Mouse (Mus musculus) urinary bladder, postnatal 36 days (tissue): Measurements from ENCODE around the gene Eef1a2.
"Not testable (repeated sequence)": the region's sequence is repeated elsewhere in the genome, so short reads cannot be mapped to it uniquely, and the experiment has no call there.

Experiments
- DNase-seq, 2 experiments: peaks; one replicate each; pipeline ENCODE4 v3.0.0; 2022; ENCODE audit warnings: low spot score in 2 of 2, mixed read lengths in 1 of 2

Gene Eef1a2

DNA sequence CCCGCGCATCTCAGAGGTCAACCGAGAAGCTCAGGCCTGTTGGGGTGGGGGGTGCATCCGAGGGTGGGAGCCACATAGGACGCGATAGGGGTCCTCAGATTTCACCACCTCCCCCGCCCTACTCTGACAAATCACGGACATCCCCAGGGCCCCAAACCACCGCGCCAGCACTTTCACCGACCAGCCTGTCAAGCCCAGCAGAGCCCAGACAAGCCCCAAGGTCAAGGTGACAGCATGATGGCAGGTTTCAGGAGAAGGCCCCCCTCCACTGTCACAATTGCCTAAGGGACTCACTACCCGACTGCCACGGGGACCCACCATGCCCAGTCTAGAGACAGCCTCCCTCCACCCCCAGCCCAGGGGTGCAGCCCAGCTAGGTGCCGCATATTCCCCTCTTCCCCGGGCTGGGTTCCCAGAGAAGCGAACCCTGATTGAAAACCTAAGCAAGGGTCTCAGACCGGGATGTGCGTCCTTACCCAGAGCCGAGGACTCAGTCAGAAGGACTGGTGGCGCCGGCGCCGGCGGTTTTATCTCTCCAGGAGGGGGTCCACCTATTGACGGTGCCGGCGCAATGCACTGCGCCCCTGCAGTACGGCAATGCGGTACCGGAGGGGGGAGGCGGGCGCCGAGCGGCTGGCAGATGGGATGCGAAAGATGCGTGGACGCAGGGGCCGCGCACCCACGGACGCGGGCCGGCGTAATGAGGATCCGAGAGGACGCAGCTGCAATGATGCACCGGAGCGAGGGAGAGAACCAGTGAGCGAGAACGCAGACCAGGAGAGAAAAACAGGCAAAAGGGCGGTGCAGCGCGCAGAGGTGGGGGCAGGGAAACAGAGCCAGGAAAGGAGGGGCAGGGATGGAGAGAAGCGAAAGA lies at the start of gene Eef1a2:
TSS of gene Eef1a2 (minus strand) at position 767 of the 874 bp plus-strand sequence.
- no peak for DNase-seq

DNA sequence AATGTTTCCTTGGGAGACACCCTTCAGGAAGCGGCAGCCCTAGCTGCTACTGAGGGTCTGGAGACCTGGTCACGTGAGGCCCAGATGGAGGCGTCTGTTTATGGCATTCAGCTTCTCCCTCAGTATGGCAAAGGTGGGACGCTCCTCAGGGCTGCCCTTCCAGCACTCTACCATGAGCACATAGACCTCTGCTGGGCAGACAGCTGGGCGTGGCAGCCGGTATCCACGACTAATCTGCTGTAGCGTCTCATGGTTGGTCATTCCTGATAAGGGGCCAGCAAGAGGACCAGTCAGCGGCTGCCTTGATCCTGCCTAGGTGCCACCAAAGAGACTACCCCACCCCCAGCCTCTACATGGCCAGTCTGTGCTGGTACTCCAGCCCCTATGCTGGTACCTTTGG lies 49.3 kb upstream of the Eef1a2 start:
- DNase-seq = no peak

DNA sequence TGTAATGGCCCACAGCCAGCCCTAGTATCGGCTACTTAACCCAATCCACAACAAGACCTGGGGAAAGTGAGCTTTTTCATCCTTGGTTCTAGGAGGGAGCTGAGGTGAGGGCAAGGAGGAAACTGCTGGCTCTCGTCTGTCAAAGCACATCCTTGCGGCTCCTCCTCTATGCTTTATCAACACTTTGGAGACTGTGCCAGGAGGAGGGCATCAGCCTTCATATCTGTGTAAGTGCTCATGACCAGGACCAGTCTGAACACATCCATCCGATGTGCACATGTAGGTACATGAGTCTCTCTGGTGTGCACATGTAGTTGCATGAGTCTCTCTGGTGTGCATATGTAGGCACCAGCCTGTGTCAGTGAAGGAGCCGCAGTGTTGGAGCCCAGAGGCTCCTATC lies 48.9 kb upstream of the Eef1a2 start:
- no peak for DNase-seq

DNA sequence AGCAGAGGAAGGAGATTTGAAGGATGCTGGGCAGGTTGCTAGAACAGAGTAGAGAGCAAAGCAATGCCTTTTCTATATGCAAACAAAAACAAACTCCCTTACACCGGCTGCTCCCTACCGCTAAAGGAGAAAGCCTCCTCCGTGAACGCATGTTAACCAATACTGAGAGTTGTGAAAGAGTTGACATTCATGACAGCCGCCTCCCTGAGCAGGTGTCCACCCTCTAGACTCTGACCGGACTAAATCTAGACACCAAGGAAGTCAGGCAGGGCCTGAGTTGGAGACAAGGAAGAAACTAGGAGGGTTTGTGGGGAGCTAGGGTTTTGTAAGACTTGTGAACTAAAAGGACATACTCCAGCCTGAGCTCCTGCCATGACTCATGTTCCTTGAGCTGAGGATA lies 46.1 kb upstream of the Eef1a2 start:
- DNase-seq = no peak

DNA sequence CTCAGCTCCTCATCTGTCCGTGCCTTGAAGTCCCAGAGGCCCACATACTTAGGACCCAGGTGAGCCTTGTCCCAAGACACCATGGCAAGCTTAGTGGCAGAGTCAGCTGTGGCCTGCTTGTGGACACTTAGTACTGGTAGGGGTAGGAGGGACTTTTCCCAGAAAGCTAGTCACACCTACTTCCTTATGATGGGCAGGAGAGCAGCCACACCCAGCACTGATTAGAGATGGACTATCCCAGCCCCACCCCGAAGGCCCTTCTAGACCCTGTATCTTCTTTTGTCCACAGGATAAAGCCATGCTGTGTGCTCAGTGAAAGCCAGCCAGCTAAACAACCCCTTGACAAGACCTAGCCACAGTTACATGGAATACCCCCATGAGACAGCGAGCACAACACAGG lies 45.6 kb upstream of the Eef1a2 start, which contains the start of gene Ptk6:
TSS of gene Ptk6 (minus strand) at position 368 of the 400 bp plus-strand sequence.
- DNase-seq = no peak

DNA sequence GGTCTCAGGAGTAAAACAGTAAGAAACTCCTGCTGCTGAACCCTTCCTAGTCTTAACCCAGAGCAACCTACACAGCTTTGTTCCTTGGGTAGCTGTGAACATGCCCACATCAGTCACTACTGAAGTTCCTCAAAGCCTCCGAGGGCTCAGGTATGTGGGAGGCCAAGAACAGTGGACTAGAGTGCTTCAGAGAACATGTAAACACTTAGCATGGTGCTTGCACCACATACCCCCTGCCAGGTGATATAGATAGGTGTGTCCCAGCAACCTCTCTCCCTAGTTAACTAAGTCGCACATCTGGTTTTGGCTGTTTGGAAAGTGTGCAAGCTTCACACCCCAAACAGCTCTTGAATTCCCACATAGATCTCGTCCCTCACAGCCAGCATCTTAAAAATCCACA lies 44.8 kb upstream of the Eef1a2 start:
- DNase-seq = no peak

DNA sequence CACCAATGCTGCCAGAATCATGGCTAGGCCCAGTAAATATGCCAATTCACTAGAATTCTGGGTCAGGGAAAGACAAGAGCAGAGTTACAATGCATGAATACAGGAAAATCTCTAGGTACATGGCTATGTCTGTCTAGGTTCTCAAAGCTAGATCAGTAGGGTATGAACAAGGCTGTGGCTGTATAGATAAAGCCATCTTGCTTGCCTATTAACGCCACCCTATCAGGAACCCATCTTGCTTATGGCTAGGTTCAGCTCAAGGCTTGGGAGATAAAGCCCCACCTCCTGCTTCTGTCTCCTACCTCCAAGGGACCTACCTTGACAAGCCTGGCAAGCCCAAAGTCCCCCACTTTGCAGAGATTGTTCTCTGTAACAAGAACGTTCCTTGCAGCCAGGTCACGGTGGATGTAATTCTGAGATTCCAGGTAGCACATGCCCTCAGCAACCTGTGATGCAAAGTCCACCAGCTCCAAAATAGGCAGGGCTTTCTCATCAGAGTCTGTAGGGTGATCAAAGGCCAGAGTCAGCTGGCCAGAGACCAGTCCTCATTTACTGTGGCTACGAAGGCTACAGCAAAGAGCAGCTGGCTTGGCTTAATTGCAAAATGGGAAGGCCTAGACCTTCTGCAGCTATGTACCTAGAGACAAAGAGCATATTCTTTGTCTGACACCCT lies 40.0 kb upstream of the Eef1a2 start:
- no peak for DNase-seq

DNA sequence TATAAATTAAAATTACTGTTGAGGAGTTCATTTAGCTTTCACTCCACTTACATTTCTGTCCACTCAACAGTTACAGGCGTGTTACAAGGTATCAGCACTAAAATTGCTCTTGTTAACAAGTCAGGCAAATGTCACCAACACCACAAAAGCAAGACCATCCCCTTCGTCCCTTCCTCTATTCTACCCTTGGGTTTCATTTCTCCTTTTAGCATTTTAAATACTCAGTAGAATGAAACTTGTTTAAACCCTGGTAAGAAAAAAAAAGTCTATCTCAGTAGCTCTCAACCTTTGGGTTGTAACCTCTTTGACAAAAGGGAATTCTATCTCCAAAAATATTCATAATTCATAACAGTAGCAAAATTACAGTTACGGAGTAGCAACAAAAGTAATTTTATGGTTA lies 36.2 kb upstream of the Eef1a2 start:
- no peak for DNase-seq

DNA sequence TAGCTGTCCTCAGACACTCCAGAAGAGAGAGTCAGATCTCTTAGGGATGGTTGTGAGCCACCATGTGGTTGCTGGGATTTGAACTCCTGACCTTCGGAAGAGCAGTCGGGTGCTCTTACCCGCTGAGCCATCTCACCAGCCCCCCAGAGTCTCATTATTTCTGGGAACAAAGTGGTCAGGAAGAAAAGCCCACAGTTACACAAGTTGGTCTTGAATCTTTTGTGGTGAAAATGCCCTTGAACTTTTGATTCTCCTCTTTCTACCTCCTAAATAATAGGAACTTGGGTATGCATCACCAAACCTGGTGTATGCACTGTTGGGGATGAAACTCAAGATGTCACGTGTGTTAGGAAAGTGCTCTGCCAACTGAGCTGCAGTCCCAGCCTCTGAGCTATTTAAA lies 35.1 kb upstream of the Eef1a2 start:
- no peak for DNase-seq

DNA sequence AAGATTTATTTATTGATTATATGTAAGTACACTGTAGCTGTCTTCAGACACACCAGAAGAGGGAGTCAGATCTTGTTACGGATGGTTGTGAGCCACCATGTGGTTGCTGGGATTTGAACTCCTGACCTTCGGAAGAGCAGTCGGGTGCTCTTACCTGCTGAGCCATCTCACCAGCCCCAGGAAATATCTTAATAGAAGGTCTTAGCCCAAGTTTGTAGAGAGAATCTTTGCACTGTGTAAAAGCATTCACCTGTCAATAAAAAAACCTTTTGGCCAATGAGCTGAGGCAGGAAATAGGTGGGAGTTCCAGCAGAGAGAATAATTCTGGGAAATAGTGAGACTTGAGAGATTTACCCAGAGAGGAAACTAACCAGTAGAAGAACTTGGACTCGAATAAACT lies 34.6 kb upstream of the Eef1a2 start:
- not testable (repeated sequence) for DNase-seq

DNA sequence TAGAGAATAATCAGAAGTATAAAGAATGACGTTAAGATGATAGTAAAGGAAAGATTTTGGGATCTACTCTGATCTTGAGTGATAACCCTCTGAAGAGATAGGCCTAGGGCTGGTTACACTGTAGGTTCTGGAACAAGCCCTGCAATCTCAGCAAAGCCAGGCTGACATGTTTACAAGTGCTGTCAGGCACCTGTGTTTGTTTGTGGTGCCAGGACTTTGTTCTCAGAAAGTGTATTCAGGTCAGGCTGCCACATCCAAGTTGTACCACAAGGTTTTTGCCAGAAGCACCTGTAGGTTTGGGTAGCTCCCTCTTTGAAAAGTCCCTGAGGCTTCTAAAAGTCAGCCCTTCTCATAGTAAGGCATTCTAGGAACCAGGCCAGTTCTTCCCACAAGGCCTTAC lies 32.5 kb upstream of the Eef1a2 start:
- DNase-seq = no peak

DNA sequence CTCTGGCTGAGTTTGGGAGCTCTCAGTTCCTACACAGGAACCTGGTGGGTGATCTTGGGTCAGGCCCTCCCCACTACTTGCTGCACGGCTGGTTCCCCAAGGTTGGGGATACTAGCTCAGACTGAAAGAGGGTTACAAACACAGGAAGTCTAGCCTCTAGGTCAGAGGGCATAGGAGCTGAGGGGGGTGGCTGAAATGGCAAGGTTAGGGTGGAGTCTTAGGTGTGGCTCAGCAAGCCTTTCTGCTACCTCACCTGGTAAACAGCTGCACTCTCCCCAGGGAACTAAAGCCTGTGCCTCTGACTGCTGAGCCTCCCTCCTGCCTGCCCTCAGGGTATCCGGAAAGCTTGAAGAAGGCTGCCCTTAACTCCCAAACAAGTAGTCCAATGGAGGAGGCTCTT lies 31.9 kb upstream of the Eef1a2 start:
- DNase-seq = peak; percentile 60 to 69

DNA sequence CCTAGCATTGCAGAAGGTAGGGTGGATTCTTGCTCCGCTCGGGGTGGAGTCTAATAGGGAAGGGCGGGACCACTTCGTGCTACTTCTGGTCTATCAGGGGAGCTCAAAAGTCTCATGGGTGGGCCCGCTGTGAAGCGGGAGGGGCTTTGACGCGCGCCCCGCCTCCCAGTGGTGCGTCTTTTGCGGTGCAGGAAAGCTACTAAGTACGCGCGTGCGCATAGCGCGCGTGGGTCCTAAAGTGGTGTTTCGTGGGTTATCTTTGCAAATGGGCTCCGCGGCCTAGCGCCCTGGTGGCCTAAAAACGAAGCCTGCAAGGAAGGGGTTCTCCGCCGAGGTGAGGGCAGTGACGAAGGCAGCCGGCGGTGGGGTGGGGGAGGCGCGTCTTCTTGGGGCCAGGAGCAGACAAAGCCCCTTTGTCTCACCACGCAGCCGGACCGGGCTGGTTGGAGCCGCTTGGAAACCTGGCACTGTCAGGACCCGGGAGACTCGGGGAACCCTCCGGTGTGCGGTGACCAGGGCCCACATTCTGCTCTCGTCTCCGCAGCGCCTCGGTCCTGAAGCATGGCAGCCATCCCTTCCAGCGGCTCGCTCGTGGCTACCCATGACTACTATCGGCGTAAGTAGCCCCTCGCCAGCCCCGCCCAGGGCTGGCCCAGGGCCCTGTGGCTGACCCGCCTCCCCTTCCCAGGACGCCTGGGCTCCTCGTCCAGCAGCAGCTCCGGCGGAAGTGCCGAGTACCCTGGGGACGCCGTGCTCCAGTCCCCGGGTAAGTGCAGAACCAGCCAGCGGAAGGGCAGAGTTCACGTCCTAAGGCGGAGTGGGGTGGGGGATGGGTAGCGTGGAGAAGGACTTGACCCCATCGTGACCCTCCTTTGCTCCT lies 30.5 kb upstream of the Eef1a2 start, which contains the start of gene Ppdpf:
TSS of gene Ppdpf (plus strand) at position 127 of the 880 bp plus-strand sequence.
- peak; percentile 90 to 96 for DNase-seq

DNA sequence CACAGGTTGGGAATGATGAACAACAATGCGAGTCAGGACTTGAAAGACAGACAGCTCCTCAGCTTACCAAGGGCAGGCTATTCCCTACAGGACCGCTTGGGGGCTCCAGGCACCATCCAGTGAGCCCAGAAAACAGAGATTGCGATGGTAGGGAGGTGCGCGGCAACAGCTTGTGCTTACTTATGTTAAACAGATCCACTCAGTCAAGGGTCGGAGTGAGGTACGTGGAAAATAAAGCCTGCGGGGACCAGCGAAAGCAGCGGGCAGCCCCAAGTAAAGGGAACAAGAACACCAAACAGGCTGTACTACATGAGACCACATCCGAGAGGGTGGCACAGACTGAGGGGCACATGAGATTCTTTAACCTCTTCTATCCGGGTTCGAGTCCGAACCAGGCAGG lies 29.8 kb upstream of the Eef1a2 start:
- DNase-seq = peak; percentile 80 to 88

DNA sequence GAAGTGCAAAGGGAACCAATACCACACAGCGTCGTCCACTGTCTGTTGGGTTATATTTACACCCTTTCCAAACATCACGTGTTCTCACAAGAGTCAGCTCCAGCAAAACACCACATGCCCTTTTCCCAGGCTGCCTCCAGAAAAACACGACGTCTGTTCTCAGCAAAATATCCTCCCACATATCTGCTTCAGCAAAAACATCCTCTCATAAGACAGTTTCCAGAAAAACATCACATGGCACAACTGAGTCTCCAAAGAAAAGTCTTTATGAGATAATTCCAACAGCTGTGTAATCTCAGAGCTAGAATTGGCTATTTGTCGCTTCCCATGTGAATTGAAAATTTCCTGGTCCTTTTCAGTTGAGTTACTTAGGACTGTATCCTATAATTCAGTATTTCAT lies 24.1 kb upstream of the Eef1a2 start:
- DNase-seq = no peak

DNA sequence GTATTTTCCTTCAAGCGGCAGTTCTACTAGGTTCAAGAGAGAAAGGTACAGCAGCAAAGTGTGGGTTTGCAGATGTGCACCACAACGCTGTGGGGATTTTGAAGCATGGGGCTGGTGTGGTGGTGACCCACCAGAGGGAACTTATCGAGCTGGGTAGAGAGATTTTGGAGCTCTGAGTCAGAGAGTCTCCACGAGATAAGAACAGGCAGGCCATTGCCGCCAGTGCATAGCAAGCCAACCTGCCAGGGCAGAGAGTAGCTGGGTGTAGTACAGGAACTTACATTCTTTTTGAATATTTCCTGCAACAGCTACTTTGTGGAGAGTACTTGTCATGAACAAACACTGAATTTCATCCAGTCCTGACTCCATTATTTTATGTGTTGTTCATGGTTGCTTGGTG lies 21.7 kb upstream of the Eef1a2 start:
- no peak for DNase-seq

DNA sequence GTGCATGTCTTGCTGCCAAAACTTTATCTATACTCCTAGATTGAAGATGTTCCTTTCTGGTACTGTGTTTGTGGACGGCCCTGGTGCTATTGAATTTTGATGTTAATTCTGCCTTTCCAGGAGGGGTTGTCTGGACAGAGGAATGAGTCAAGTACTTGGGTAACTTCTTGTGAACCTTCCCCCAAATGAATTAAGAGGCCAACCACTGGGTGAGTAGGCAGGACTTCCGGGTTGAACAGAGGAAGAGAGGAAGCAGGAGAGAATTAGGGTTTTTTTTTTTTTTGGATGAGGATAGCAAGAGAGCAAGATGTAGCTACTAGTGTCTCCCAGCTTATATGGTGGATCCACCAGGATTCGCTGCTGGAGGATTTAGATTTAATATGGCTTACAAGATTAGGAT lies 21.2 kb upstream of the Eef1a2 start:
- DNase-seq = no peak

DNA sequence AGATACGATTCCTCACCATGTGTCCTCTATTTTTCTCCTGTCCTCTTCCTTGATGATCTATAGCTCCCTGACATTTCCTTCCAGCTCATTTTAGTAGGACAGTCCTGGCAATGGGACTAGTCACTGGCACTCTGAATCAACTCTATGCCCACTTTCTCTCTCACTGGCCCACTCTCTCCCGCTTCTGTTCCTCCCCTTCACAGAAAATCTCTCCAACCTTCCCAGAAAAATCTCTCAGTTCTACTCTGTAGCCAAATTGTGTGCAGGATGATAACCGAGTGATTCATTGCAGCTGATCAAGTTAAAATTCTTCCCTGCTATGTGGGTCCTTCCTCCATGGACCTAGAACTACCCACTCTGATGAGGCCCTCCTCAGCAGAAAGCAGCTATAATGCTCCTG lies 17.8 kb upstream of the Eef1a2 start:
- no peak for DNase-seq

DNA sequence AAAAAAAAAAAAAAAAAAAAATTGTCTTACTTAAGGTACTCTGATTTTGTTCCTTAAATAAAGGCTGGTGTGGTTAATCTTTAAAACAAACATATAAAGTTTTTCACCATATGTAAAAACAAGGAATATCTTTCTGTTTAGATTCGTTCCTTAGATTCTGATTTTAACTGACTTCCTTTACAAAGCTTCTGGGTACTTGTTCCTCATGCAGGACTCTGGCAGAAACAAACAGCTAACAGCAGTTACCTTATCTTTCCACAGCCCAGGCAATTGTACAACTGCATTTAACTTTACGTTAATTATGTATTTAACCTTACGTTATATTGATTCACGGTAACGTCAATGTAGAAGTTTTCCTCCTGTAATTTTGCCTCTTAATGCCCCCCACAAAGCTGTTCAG lies 9.7 kb upstream of the Eef1a2 start:
- DNase-seq = no peak

DNA sequence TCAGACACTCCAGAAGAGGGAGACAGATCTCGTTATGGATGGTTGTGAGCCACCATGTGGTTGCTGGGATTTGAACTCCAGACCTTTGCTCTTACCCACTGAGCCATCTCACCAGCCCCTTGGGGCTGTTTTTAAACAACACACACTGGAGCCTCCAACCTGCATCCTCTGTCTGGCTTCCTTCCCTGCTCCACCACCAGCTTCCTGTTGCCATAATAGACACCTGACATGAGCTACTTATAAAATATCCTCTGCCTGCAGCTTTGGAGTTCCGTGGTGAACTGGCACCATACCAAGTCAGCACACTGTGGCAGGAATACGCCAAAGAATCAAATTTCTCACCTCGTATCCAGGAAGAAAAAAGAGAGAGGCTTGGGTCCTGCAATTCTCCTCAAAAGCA lies 4.0 kb upstream of the Eef1a2 start:
- DNase-seq = no peak

DNA sequence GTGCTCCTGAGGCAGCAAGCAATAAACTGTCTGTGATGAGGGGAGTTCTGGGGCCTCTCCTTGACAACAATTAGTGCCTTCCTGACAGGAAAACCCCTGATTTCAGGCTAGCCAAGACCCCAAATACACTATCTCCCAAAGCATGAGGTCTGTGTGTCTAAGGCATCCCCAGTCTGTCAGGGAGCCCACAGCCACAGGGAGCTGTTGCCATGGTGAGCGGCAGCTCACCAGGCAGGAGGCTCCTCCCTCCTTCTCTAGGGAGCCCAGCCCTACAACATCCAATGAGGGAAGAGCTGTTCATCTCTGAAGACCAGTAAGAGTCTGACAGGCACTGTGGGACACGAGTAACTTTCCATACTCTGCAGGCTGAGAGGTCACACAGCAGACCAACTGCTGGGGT lies 3.0 kb upstream of the Eef1a2 start:
- DNase-seq = no peak

DNA sequence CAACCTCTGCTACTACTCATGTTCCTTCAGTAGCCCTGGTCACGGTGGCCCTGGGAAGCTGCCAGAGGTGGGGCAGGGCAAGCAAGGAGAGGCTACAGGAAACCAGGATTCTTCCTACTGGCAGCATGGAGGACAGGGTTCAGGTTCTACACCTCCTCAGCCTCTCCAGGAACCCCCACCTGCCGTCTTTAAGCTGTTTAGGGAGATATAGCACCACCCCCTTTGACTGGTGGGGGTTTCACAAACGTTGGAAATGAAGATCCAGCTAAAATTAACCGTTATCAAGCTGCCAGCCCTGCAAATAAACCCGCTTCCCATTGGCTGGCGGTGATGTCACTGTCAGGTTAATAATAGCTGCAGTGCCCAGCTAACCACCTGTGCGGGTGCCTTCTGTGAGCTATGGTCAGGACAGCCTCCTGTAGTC lies 2.3 kb upstream of the Eef1a2 start:
- no peak for DNase-seq
